Mouse (Mus musculus) layer of hippocampus, postnatal 14 days (tissue): ENCODE measurements at regions not wholly inside any gene's neighbourhood (a gene's known extent, or its start where the extent isn't known, plus 50 kb on each side); places are given as distances from the start of the nearest gene placed in this dataset.

Source experiments
- DNase-seq, 2 experiments: peaks; one replicate each; pipeline ENCODE4 v3.0.0; 2021 to 2022; ENCODE audit warnings: low spot score in 2 of 2, mixed read lengths in 1 of 2

- no peak for DNase-seq
These were observed 137.7 kb downstream of the Ube2u start for GRCm38 (mm10) chr4:100616161-100616915.

- DNase-seq: no peak
These were observed 138.4 kb downstream of the Ube2u start for GRCm38 (mm10) chr4:100616916-100617488.

DNA sequence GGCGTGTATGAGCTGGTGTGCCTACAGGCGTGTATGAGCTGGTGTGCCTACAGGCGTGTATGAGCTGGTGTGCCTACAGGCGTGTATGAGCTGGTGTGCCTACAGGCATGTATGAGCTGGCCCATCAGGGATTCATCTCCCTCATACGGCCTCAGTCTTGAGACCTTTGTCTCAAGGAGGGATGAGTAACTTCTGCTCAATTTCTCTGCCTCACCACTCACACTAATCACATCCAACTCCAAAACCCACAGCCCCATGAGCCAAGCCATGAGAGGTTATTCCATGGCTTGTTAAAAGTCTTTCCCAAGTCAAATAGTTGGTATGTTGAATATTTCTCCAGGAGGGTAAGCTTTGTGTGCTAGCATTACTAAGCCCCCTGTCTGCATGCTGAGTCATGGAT, 146.0 kb downstream of the Ube2u start:
- no peak for DNase-seq

GRCm38 (mm10) chr4:100626551-100626950, 147.9 kb downstream of the Ube2u start:
- no peak for DNase-seq

GRCm38 (mm10) chr4:100634388-100634787, 142.1 kb upstream of the Cachd1 start:
- no peak for DNase-seq

- DNase-seq: no peak
These were observed 138.9 kb upstream of the Cachd1 start for GRCm38 (mm10) chr4:100637597-100637996.

GRCm38 (mm10) chr4:100661154-100661553, 115.3 kb upstream of the Cachd1 start:
- peak; percentile 32 to 69 for DNase-seq

- DNase-seq: no peak
These were observed 111.7 kb upstream of the Cachd1 start for GRCm38 (mm10) chr4:100664619-100665264.

GRCm38 (mm10) chr4:100670553-100670952, 105.9 kb upstream of the Cachd1 start:
- DNase-seq: no peak

DNA sequence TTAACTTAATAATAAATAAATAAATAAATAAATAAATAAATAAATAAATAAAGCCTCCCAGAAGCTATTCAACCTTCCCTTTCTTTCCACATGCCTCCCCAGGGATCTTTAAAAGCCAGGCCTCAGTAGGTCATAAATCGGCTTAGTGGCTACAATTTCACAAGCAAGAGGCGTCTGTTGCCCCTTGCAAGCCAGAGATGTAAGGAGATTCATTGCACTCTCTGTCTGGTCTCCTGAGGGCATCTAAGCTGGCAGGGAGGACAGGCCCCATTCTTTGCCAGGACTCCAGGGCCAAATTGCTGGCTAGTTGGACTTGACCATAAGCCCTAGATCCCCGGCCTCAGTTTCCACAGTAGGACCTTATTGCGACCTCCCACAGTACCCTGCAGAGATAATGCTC, 101.6 kb upstream of the Cachd1 start:
- no peak for DNase-seq

DNA sequence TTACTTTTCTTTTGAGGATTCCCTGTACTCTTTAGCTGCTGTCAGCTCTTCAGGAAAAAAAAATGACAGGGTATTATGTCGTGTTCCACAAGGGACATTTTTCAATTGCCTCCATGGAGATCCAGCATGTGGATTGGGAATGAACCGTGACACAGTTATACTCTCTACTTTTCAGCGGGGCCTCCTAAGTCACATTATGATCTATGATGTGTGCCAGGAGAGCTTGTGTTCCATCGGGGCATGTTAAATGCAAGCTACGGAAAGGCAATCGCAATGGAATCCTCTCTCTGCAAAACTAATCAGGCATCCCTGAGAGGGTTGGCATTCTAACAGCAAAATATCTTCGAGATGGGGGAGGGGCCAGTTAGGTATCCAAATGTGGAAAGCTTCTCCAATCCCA, 92.7 kb upstream of the Cachd1 start:
- no peak for DNase-seq

DNA sequence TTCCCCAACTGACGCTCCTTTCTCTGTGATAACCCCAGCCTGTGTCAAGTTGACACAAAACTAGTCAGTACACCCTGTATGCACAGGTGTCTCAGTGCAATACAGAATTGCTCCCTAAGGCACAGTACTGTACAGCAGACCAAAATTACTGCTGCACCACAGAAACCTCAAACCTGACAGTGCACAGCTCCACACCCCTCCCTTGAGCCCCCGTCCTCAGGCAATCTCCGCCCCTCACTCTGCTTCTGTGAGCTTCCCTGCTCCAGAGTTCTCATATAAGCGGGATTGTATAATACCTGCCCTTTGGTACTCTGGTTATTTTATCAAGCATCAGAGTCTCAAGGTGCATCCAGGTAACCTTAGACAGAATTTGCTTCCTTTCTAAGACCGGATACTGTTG, 76.5 kb upstream of the Cachd1 start:
- DNase-seq: no peak

DNA sequence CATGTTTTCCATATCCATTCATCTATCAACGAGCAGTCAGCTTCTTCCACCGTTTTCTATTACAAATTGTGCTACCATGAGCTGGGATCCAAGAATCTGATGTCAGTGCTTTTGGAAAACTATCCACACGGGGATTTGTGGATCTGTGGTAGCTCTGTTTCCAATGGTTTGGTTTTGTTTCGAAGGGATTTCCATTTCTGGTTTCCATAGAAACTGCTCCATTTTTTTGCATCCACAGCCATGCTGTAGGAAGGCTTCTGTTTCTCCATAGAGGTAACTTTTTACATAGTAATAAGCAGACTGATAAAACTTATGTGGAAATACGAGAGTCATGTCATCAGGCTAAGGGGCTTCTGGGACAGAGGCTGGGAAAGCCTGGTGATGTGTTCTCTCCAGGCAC, 76.1 kb upstream of the Cachd1 start:
- peak in 1 of 2 experiments; percentile 52 for DNase-seq

DNA sequence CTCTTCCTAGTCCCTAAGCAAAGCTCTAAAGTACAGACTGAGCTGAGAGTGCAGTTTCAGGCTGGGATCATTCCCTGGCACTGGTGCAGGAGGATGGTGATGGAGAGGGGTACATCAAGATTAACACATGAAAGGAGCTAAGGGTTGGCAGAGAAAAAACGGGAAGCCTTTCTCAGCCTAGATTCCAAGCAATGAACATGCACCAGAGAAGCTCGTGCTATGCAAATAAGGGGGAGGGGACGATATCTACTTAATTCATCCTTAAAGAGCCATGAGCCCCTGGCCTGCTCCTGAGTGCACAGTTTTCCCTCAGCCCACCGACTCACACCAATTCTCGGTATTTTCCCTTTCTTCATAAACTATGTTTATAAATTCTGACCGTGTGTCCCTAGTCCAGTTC, 70.5 kb upstream of the Cachd1 start:
- DNase-seq: no peak

GRCm38 (mm10) chr4:100707125-100707524, 69.3 kb upstream of the Cachd1 start:
- DNase-seq: no peak

- DNase-seq: no peak
These were observed 68.2 kb upstream of the Cachd1 start for GRCm38 (mm10) chr4:100708247-100708646.

DNA sequence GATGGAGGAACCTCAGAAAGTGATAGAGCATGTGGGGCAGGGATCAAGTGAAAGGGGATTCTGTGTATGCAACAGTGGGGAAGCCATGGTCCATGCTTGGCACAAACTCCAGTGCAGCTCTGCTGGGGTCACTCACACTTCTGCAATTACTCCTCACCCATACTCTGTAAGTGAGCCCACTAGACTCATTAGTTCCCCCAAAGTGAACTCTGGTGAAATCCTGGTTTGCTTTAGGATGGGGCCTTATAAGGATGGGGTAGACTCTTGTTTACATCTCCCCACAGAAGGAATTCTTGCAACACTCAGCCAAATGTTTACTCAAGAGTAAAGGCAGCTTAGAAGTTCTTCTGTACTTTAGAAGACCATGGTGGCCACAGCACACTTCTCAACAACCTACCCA, 62.2 kb upstream of the Cachd1 start:
- DNase-seq: no peak

GRCm38 (mm10) chr4:100717601-100718000, 58.9 kb upstream of the Cachd1 start:
- DNase-seq: no peak

DNA sequence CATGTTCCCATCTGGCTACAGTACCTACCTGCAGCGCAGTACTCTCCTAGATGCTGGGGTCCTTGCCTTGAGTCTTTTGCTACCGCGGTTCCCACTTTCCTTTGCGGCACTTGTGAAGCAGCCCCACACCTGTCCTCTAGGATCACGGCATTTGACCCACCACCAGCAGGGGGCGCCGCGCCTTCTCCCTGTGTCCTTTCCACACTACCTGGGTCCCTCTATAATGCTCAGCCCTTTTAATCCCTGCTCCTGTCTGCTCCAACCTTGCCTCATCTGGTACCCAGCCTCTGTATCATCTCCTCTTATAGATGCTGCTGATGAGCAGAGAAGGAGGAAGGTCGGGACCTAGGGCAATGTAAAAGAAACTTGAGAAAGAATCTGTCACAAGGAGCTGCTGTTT, 53.9 kb upstream of the Cachd1 start:
- peak; percentile 15 to 23 for DNase-seq

- no peak for DNase-seq
These were observed 53.4 kb upstream of the Cachd1 start for GRCm38 (mm10) chr4:100723053-100723452.

DNA sequence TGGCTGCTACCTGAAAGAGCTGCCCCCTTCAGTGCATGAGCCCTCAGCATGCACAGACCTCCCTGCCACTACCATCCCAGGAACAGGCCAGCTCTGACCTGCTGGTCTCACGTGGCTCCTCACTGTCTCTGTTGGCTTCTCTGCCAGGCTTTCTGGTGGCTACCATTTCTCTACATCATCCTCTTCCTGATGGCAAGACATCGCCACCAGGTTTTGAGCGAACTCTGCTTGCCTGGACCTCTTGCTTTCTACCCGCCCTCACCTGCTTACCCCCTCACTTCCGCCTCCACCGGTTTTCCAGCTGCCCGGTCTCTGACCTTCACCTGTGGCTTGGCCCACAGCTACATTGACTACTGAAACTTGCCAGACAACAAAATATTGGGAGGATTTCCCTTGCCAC, 50.7 kb upstream of the Cachd1 start:
- no peak for DNase-seq

- no peak for DNase-seq
These were observed 50.0 kb upstream of the Cachd1 start for GRCm38 (mm10) chr4:100726496-100726895.
